Comparison of ENCODE assay signal across 26 mouse cellular contexts in the genomic region with DNA sequence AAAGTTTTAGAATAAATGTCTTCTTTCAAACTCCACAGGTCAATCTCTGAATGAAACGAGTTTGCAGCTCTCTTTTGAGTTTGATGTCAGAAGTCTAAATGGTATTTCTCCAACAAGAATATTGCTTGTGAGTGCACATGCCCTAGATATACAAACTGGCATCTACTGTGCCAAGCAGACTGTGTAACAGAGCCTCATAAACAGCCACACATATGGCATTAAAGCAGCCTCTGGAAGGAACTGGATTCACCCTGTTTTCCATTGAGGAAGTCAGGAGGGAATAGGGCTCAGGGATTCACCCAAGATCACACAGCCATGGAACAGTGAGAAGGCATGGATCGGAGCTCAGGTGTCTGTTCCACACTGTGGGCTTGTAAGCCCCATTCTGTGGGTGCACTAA.
DNase-seq lines count a peak whose midpoint lies in the region; ATAC-seq and TF ChIP-seq lines count a peak whose summit lies in the region.
"Had no signal": no experiment of that assay in that cellular context is flagged by ENCODE, and none has a peak within 500 bp of the region (broad histone marks: within the 10 kb centered on the region; RNA-seq: fewer than 3 reads in every experiment).

No protein-coding gene starts in this region.

- H3K27me3 ChIP-seq in forebrain, embryonic 14.5 days (replicated peaks; ENCODE audit: control insufficient read depth, insufficient read depth, low read length) = no peaks in the 10 kb centered on the region
- H3K27me3 ChIP-seq in forebrain, embryonic 11.5 days (ENCODE audit: control insufficient read depth, insufficient read depth, low read length) = no peaks in the 10 kb centered on the region
- no peaks in the 10 kb centered on the region for H3K27me3 ChIP-seq in forebrain, embryonic 16.5 days (replicated peaks; ENCODE audit: control insufficient read depth, insufficient read depth, low read length)
- no peaks in the 10 kb centered on the region for H3K27me3 ChIP-seq in midbrain, embryonic 16.5 days (ENCODE audit: control insufficient read depth, insufficient read depth, low read depth, low read length)
- H3K27me3 ChIP-seq: heart, embryonic 13.5 days; Patski had no signal

- H3K4me3 ChIP-seq in forebrain, embryonic 14.5 days (ENCODE audit: low read depth, low read length) = no peak overlapping the region
- H3K4me3 ChIP-seq in forebrain, embryonic 11.5 days (ENCODE audit: low read depth, low read length) = no peak overlapping the region
- no peak overlapping the region for H3K4me3 ChIP-seq in layer of hippocampus, adult 2 months
- H3K4me3 ChIP-seq in forebrain, embryonic 16.5 days (replicated peaks; ENCODE audit: low read length) = no peak overlapping the region
- H3K4me3 ChIP-seq in midbrain, embryonic 16.5 days (ENCODE audit: low read depth, low read length) = no peak overlapping the region
- H3K4me3 ChIP-seq: heart, adult 2 months; heart, embryonic 10.5 days; heart, embryonic 13.5 days had no signal

- no peak overlapping the region for H3K27ac ChIP-seq in forebrain, embryonic 14.5 days (ENCODE audit: low read depth, low read length)
- H3K27ac ChIP-seq in forebrain, embryonic 11.5 days (ENCODE audit: low read depth, low read length) = no peak overlapping the region
- H3K27ac ChIP-seq in layer of hippocampus, adult 2 months = no peak overlapping the region
- no peak overlapping the region for H3K27ac ChIP-seq in forebrain, embryonic 16.5 days (ENCODE audit: low read length)
- H3K27ac ChIP-seq in midbrain, embryonic 16.5 days (ENCODE audit: low read length) = no peak overlapping the region
- H3K27ac ChIP-seq: heart, adult 2 months; heart, embryonic 10.5 days; heart, embryonic 13.5 days; hindbrain, embryonic 14.5 days; hindbrain, postnatal 0 days had no signal

- no peaks in the 10 kb centered on the region for H3K4me1 ChIP-seq in forebrain, embryonic 14.5 days (ENCODE audit: control insufficient read depth, insufficient read depth, low read length)
- H3K4me1 ChIP-seq in forebrain, embryonic 11.5 days (replicated peaks; ENCODE audit: control insufficient read depth, insufficient read depth, low read length) = no peaks in the 10 kb centered on the region
- H3K4me1 ChIP-seq in forebrain, embryonic 16.5 days (replicated peaks; ENCODE audit: control insufficient read depth, insufficient read depth, low read length) = peaks cover 2% of the 10 kb centered on the region; the same call in 1 of the 2 replicates
- H3K4me1 ChIP-seq in midbrain, embryonic 16.5 days (ENCODE audit: control insufficient read depth, insufficient read depth, low read length) = no peaks in the 10 kb centered on the region
- H3K4me1 ChIP-seq: heart, embryonic 10.5 days; heart, embryonic 13.5 days had no signal

- peak; percentile 64 for DNase-seq in forebrain, embryonic 14.5 days (ENCODE audit: low spot score)
- no peak for DNase-seq in forebrain, embryonic 11.5 days (ENCODE audit: low spot score)
- peak; percentile 25 to 29 for DNase-seq in layer of hippocampus, adult 2 months (ENCODE audit: low spot score in 2 of 2)
- DNase-seq in layer of hippocampus, adult 8-10 months (ENCODE audit: low spot score in 2 of 2) = no peak
- DNase-seq in brain, adult 2 months (ENCODE audit: low read depth, low spot score) = peak; percentile 19
- DNase-seq: adrenal gland, postnatal 10 days; adrenal gland, postnatal 36 days; B cell, adult 2 months; cerebellum, adult 18-20 months; cerebellum, adult 9-10 months; cerebellum, postnatal 14 days; gastrocnemius, postnatal 10 days; gastrocnemius, postnatal 36 days; heart, adult 2 months; heart, postnatal 14 days; heart, postnatal 4 days had no signal

- WGBS in forebrain, embryonic 14.5 days = 77% methylated on average over 2 of the region's 2 CpGs
- 78% methylated on average over 2 of the region's 2 CpGs for WGBS in forebrain, embryonic 11.5 days
- WGBS in forebrain, embryonic 16.5 days = 58% methylated on average over 2 of the region's 2 CpGs
- WGBS in midbrain, embryonic 16.5 days = 67% methylated on average over 2 of the region's 2 CpGs

- no peak overlapping the region for H3K9ac ChIP-seq in forebrain, embryonic 14.5 days (ENCODE audit: low read length)
- H3K9ac ChIP-seq in forebrain, embryonic 11.5 days (ENCODE audit: low read length) = no peak overlapping the region
- H3K9ac ChIP-seq in forebrain, embryonic 16.5 days (replicated peaks; ENCODE audit: low read depth, low read length) = no peak overlapping the region
- no peak overlapping the region for H3K9ac ChIP-seq in midbrain, embryonic 16.5 days (ENCODE audit: low read depth, low read length)
- H3K9ac ChIP-seq: heart, embryonic 13.5 days; hindbrain, embryonic 14.5 days had no signal

- H3K9me3 ChIP-seq in forebrain, embryonic 14.5 days (replicated peaks; ENCODE audit: control insufficient read depth, low read length) = no peaks in the 10 kb centered on the region
- no peaks in the 10 kb centered on the region for H3K9me3 ChIP-seq in forebrain, embryonic 11.5 days (ENCODE audit: control insufficient read depth, low read length)
- H3K9me3 ChIP-seq in forebrain, embryonic 16.5 days (ENCODE audit: control insufficient read depth, low read length) = no peaks in the 10 kb centered on the region
- H3K9me3 ChIP-seq in midbrain, embryonic 16.5 days (replicated peaks; ENCODE audit: control insufficient read depth, low read length, poor library complexity, severe bottlenecking) = no peaks in the 10 kb centered on the region
- H3K9me3 ChIP-seq: G1E; heart, embryonic 10.5 days; heart, embryonic 13.5 days had no signal

- no peak for TF ChIP-seq CTCF in layer of hippocampus, adult 2 months (conservative IDR thresholded peaks at IDR 0.05)

- H3K4me2 ChIP-seq in forebrain, embryonic 14.5 days (ENCODE audit: low read length) = no peak overlapping the region
- H3K4me2 ChIP-seq in forebrain, embryonic 11.5 days (ENCODE audit: low read depth, low read length, severe bottlenecking) = no peak overlapping the region
- no peak overlapping the region for H3K4me2 ChIP-seq in forebrain, embryonic 16.5 days (ENCODE audit: low read length)
- H3K4me2 ChIP-seq in midbrain, embryonic 16.5 days (ENCODE audit: low read length) = no peak overlapping the region
- H3K4me2 ChIP-seq: heart, embryonic 13.5 days; hindbrain, embryonic 14.5 days had no signal

- H3K36me3 ChIP-seq in forebrain, embryonic 14.5 days (ENCODE audit: control insufficient read depth, insufficient read depth, low read length) = no peaks in the 10 kb centered on the region
- H3K36me3 ChIP-seq in forebrain, embryonic 11.5 days (ENCODE audit: control insufficient read depth, insufficient read depth, low read length) = no peaks in the 10 kb centered on the region
- no peaks in the 10 kb centered on the region for H3K36me3 ChIP-seq in forebrain, embryonic 16.5 days (ENCODE audit: control insufficient read depth, insufficient read depth)
- no peaks in the 10 kb centered on the region for H3K36me3 ChIP-seq in midbrain, embryonic 16.5 days (ENCODE audit: control insufficient read depth, insufficient read depth, low read length)
- H3K36me3 ChIP-seq: G1E; heart, embryonic 10.5 days; heart, embryonic 13.5 days had no signal

- peak; percentile 62; the same call in 1 of the 2 replicates for ATAC-seq in forebrain, embryonic 14.5 days
- no peak for ATAC-seq in forebrain, embryonic 11.5 days (replicated peaks; ENCODE audit: low FRiP score)
- peak; percentile 77 for ATAC-seq in forebrain, embryonic 16.5 days
- no peak for ATAC-seq in midbrain, embryonic 16.5 days
- ATAC-seq: hindbrain, postnatal 0 days; inflammation-experienced regulatory T-cells, adult 6 months; intestine, embryonic 16.5 days; Patski had no signal

Comparison
In these comparisons a context has a peak if more than half of its experiments do, and no peak if none do; other contexts are left out.
1. ATAC-seq: peak in forebrain, embryonic 14.5 days (single experiment) and forebrain, embryonic 16.5 days (single experiment); none in forebrain, embryonic 11.5 days (single experiment) and midbrain, embryonic 16.5 days (single experiment).
2. DNase-seq: peak in forebrain, embryonic 14.5 days (single experiment), layer of hippocampus, adult 2 months (2 of 2) and brain, adult 2 months (single experiment); none in forebrain, embryonic 11.5 days (single experiment) and layer of hippocampus, adult 8-10 months (0 of 2).